7 mouse cellular contexts compared by ENCODE assay signal in genomic region chr17:48001586-48002361, GRCm38 (mm10). TPM values are rescaled to one million over a fixed set of nuclear protein-coding genes. Genes with fewer than 3 reads are reported as not detected.
DNase-seq lines count a peak whose midpoint lies in the region; ATAC-seq and TF ChIP-seq lines count a peak whose summit lies in the region.

No protein-coding gene starts in this region.

- H3K4me1 ChIP-seq in embryonic fibroblast, embryonic 13.5 days (ENCODE audit: control insufficient read depth, insufficient read depth, low read length), result no peaks in the 10 kb centered on the region
- peaks cover 19% of the 10 kb centered on the region for H3K4me1 ChIP-seq in heart, embryonic 16.5 days (ENCODE audit: control insufficient read depth, insufficient read depth, low read length)
- peaks cover 3% of the 10 kb centered on the region; the same call in 1 of the 2 replicates for H3K4me1 ChIP-seq in lung, adult 2 months (ENCODE audit: control insufficient read depth, insufficient read depth, low read length)
- no peaks in the 10 kb centered on the region for H3K4me1 ChIP-seq in neural tube, embryonic 14.5 days (ENCODE audit: control insufficient read depth, insufficient read depth, low read length)

- H3K27ac ChIP-seq in embryonic fibroblast, embryonic 13.5 days (ENCODE audit: insufficient read depth, low read length), result peak overlapping the region; percentile 28
- H3K27ac ChIP-seq in heart, embryonic 16.5 days (ENCODE audit: low read length), result peak overlapping the region; percentile 84
- H3K27ac ChIP-seq in neural tube, embryonic 14.5 days (ENCODE audit: low read depth, low read length), result no peak overlapping the region

- DNase-seq in MN1 (ENCODE audit: low spot score), result peak; percentile 38
- DNase-seq in brain, adult 2 months (ENCODE audit: low read depth, low spot score), result peak; percentile 90
- DNase-seq in kidney, postnatal 14 days, result peak; percentile 82
- DNase-seq in lung, adult 2 months, result peak; percentile 84

- peak overlapping the region; percentile 71 for H3K9ac ChIP-seq in heart, embryonic 16.5 days (ENCODE audit: low read length)
- peak overlapping the region; percentile 3 for H3K9ac ChIP-seq in neural tube, embryonic 14.5 days (replicated peaks; ENCODE audit: low read depth, low read length)

- TF ChIP-seq CTCF in embryonic fibroblast, embryonic 13.5 days (IDR thresholded peaks at IDR 0.05; ENCODE audit: borderline replicate concordance, insufficient read depth, low read length), result no peak
- TF ChIP-seq CTCF in lung, adult 2 months (IDR thresholded peaks at IDR 0.05; ENCODE audit: insufficient read depth, low read length), result no peak

- ATAC-seq in heart, embryonic 16.5 days (replicated peaks; ENCODE audit: extremely low read depth, insufficient read depth, low FRiP score), result peak; percentile 89
- ATAC-seq in neural tube, embryonic 14.5 days (ENCODE audit: low read depth), result peak; percentile 92

- no peaks in the 10 kb centered on the region for H3K27me3 ChIP-seq in heart, embryonic 16.5 days (ENCODE audit: control insufficient read depth, insufficient read depth, low read length)
- no peaks in the 10 kb centered on the region for H3K27me3 ChIP-seq in neural tube, embryonic 14.5 days (ENCODE audit: control insufficient read depth, insufficient read depth, low read length)

- H3K9me3 ChIP-seq in heart, embryonic 16.5 days (replicated peaks; ENCODE audit: control insufficient read depth, low read length), result no peaks in the 10 kb centered on the region
- H3K9me3 ChIP-seq in neural tube, embryonic 14.5 days (ENCODE audit: control insufficient read depth, low read length), result no peaks in the 10 kb centered on the region

- H3K36me3 ChIP-seq in heart, embryonic 16.5 days (ENCODE audit: control insufficient read depth, insufficient read depth), result no peaks in the 10 kb centered on the region
- no peaks in the 10 kb centered on the region for H3K36me3 ChIP-seq in neural tube, embryonic 14.5 days (ENCODE audit: control insufficient read depth, insufficient read depth, low read length)

- peak overlapping the region; percentile 15; the same call in 1 of the 2 replicates for H3K4me3 ChIP-seq in embryonic fibroblast, embryonic 13.5 days (ENCODE audit: insufficient read depth, low read length)
- peak overlapping the region; percentile 50 for H3K4me3 ChIP-seq in heart, embryonic 16.5 days (ENCODE audit: low read length)
- peak overlapping the region; percentile 39 for H3K4me3 ChIP-seq in lung, adult 2 months (replicated peaks; ENCODE audit: extremely low read depth, low read depth, low read length)
- H3K4me3 ChIP-seq in neural tube, embryonic 14.5 days (ENCODE audit: low read depth, low read length), result peak overlapping the region; percentile 23

- 6% methylated on average over 21 of the region's 21 CpGs for WGBS in heart, embryonic 16.5 days
- 5% methylated on average over 21 of the region's 21 CpGs for WGBS in lung, adult 2 months
- WGBS in neural tube, embryonic 14.5 days, result 7% methylated on average over 21 of the region's 21 CpGs

- no peak; the same call in 1 of the 2 replicates for TF ChIP-seq POLR2A in embryonic fibroblast, embryonic 13.5 days (IDR thresholded peaks at IDR 0.05; ENCODE audit: low read depth, low read length)
- peak; percentile 89; the same call in 1 of the 2 replicates for TF ChIP-seq POLR2A in lung, adult 2 months (IDR thresholded peaks at IDR 0.05; ENCODE audit: borderline replicate concordance, extremely low read depth, low read depth, low read length)

- H3K4me2 ChIP-seq in heart, embryonic 16.5 days (ENCODE audit: low read depth, low read length), result peak overlapping the region; percentile 80
- H3K4me2 ChIP-seq in neural tube, embryonic 14.5 days (ENCODE audit: low read depth, low read length), result peak overlapping the region; percentile 50

RNA-seq across cellular contexts. Expression of gene 1700122O11Rik, which starts 36.3 kb away (rescaled TPM):
- not detected in 2 replicates for polyA plus RNA-seq in embryonic fibroblast, embryonic 13.5 days (2011; ENCODE audit: insufficient read length, low read depth, missing spikeins)
- not detected in 2 replicates for polyA plus RNA-seq in heart, embryonic 16.5 days (2015; fragmentation: Nextera tagmentation; extraction: Ambion mirVana)
- not detected in 2 replicates for polyA plus RNA-seq in lung, adult 2 months (2012; rRNA removed)
- not detected in 2 replicates for polyA plus RNA-seq in neural tube, embryonic 14.5 days (2014; fragmentation: Nextera tagmentation; extraction: Ambion mirVana)

Comparison
In these comparisons a context has a peak if more than half of its experiments do, and no peak if none do; other contexts are left out.
1. DNase-seq: peak in every context shown above with its lines; median percentile 90 in brain, adult 2 months; 84 in lung, adult 2 months; 82 in kidney, postnatal 14 days; 38 in MN1.